Mouse (Mus musculus): Measurements from ENCODE around the gene Lclat1.

DNA sequence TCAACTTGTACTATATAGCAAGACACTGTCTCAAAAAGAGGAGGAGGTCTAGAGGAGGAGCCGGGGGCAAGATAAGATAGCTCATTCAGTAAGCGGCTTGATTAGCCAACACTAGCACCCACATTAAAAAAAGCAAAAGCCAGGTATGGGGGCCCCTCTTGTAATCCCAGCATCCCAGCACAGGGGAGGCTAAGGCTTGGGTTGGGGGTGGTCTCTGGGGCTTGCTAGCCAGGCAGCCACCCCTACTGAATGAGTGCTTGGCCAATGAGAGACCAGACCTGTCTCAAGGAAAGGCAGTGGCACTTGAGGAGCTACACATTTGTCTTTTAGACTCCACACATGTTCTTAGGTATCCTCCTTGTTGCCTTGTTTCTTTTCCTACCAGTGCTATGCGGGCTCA is 136.8 kb downstream of the Lclat1 start:
- no peak for TF ChIP-seq CTCF (IDR thresholded peaks at IDR 0.05; ENCODE audit: control insufficient read depth, insufficient read depth, low read length)
- no peak for TF ChIP-seq POLR2A (IDR thresholded peaks at IDR 0.05; ENCODE audit: borderline replicate concordance, control insufficient read depth, low read depth, low read length)

Measured in bone marrow, adult 2 months (tissue).